Mouse (Mus musculus) hindbrain, postnatal 0 days (tissue): Measurements from ENCODE around the gene D11Wsu47e. TPM values are rescaled to one million over a fixed set of nuclear protein-coding genes. Genes with fewer than 3 reads are reported as not detected.
A peak's percentile ranks its signal among the peaks of the same experiment; 100 is the strongest.

Source experiments
- ATAC-seq: fragments of 200-750 bp; cut with Nextera tagmentation; 2 replicates; pipeline ENCODE4 v1.8.0; 2017; ENCODE audit warnings: mild to moderate bottlenecking, moderate TSS enrichment, moderate library complexity
- DNase-seq: peaks from one replicate; pipeline ENCODE4 v3.0.0-alpha.2; 2015; ENCODE audit warnings: low spot score
- H3K27ac ChIP-seq: fragments of 300-500 bp; sonication (generic); 2 replicates; pipeline ENCODE4 v1.5.1; 2014; ENCODE audit warnings: mild to moderate bottlenecking
- H3K27me3 ChIP-seq: fragments of 300-500 bp; sonication (generic); 2 replicates; pipeline ENCODE4 v1.6.1; 2014; ENCODE audit warnings: low read length, mixed read lengths; ENCODE audit not compliant: insufficient read depth
- H3K36me3 ChIP-seq: fragments of 300-500 bp; sonication (generic); 2 replicates; pipeline ENCODE4 v1.6.1; 2014; ENCODE audit warnings: low read length, mixed read lengths; ENCODE audit not compliant: insufficient read depth
- H3K4me1 ChIP-seq: fragments of 300-500 bp; sonication (generic); 2 replicates; pipeline ENCODE4 v1.6.1; 2014; ENCODE audit warnings: antibody characterized with exemption, low read length, mixed read lengths; ENCODE audit not compliant: insufficient read depth
- H3K4me2 ChIP-seq: fragments of 300-500 bp; sonication (generic); 2 replicates; pipeline ENCODE4 v1.6.1; 2014; ENCODE audit warnings: low read depth, mild to moderate bottlenecking, low read length, moderate library complexity, mixed read lengths
- H3K4me3 ChIP-seq: fragments of 300-500 bp; sonication (generic); 2 replicates; pipeline ENCODE4 v1.5.1; 2014; ENCODE audit warnings: low read length
- H3K9ac ChIP-seq: fragments of 300-500 bp; sonication (generic); replicated peaks from 2 replicates; pipeline ENCODE4 v1.6.1; 2014; ENCODE audit warnings: mild to moderate bottlenecking, low read length, moderate library complexity, mixed read lengths
- H3K9me3 ChIP-seq: fragments of 300-500 bp; sonication (generic); 2 replicates; pipeline ENCODE4 v1.6.1; 2016; ENCODE audit warnings: low read length, mixed read lengths
- CTCF ChIP-seq: IDR thresholded peaks from 2 replicates; pipeline ENCODE4 v1.5.1; 2016; ENCODE audit warnings: antibody characterized with exemption, control low read depth, low read depth
- WGBS: fragments of 180-500 bp; shearing (Covaris S2); extraction: QIAGEN DNeasy Blood & Tissue Kit; methylation state at CpG from one replicate; pipeline ENCODE4 v1.1.7; 2014; 5-methylcytosine and 5-hydroxymethylcytosine counted together
- polyA plus RNA-seq: library from polyadenylated mRNA; unstranded; fragments of >200 nt; fragmentation: Nextera tagmentation; extraction: Ambion mirVana; gene quantifications from 2 replicates; pipeline ENCODE4 v1.2.1, GENCODE M21; 2015
- total RNA-seq: library from RNA; depleted of rRNA; stranded (reverse); fragments of >200 nt; gene quantifications from 2 replicates; pipeline ENCODE4 v1.2.3, GENCODE M21; 2014

The D11Wsu47e gene
- total and polyA plus RNA-seq, 2 experiments from 2014 or later = 17.7 to 22.5 TPM

GRCm38 (mm10) chr11:113722405-113723090, 38.3 kb downstream of the D11Wsu47e start:
- no peak for TF ChIP-seq CTCF
- WGBS = 55% methylated on average over 14 of the region's 14 CpGs
- H3K9me3 ChIP-seq = no peaks in the 10 kb centered on the region
- H3K9ac ChIP-seq = no peak overlapping the region
- peaks cover 6% of the 10 kb centered on the region for H3K4me1 ChIP-seq
- H3K4me2 ChIP-seq = no peak overlapping the region
- H3K4me3 ChIP-seq = no peak overlapping the region
- no peaks in the 10 kb centered on the region for H3K27me3 ChIP-seq
- DNase-seq (peak; percentile 36), ATAC-seq (no peak)
- H3K27ac ChIP-seq = peak overlapping the region; percentile 34; the same call in 1 of the 2 replicates
- no peaks in the 10 kb centered on the region for H3K36me3 ChIP-seq

- Histone ChIP-seq H3K27ac (no peak overlapping the region; the same call in 1 of the 2 replicates), H3K4me3 (no peak overlapping the region), H3K9ac (no peak overlapping the region), H3K36me3 (peaks cover 18% of the 10 kb centered on the region; the same call in 1 of the 2 replicates), H3K9me3 (no peaks in the 10 kb centered on the region), H3K27me3 (no peaks in the 10 kb centered on the region), H3K4me2 (no peak overlapping the region), H3K4me1 (peaks cover 6% of the 10 kb centered on the region)
- no peak for TF ChIP-seq CTCF
- 59% methylated on average over 4 of the region's 4 CpGs for WGBS
- ATAC-seq = peak; percentile 21; the same call in 1 of the 2 replicates
- peak; percentile 60 for DNase-seq
These were observed 41.2 kb downstream of the D11Wsu47e start for GRCm38 (mm10) chr11:113725235-113726048.

DNA sequence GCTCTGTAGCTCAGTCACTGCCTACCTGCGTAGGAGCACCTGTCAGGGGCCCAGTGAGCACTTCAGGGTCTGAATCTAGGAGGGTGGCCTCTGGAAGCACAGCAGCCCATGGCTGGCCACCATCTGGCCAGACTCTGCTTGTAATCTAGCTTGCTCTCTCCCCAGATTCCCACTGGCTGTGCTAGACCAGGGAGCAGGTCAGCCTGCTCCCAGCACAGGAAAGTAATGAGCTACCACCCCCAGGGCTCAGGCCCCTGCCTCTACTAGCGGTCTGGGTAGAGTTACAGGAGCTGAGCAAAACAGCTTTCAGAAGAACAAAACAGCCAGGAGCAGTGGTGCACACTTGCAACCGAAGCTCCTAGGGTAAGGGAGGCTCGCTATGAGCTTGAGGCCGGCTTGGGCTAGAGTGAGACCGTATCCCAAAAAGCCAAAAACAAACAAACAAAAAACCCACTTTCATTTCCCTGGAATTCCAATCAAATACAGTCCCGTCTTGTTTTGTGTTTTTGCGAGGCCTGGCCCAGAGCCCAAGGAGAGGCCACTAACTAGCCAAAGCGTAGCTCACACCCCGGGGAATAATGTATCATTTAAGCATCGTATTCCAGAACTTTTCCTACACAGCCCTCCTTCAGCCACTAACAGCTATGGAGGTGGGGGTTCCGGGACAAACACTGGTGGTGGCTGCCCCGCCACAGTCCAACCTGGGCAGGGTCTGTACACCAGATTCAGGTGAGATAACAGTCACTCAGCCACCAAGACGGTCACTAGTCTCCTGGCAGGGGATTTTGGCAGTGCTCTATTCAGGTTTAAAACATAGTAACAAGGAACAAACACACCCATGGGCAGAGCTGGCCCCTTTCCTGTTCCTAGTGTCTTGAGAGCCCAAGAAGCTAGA, 43.0 kb downstream of the D11Wsu47e start:
- peaks cover 6% of the 10 kb centered on the region for H3K4me1 ChIP-seq
- no peak overlapping the region for H3K9ac ChIP-seq
- H3K4me3 ChIP-seq = no peak overlapping the region
- no peak overlapping the region for H3K4me2 ChIP-seq
- H3K27me3 ChIP-seq = no peaks in the 10 kb centered on the region
- ATAC-seq (no peak), DNase-seq (no peak)
- H3K9me3 ChIP-seq = no peaks in the 10 kb centered on the region
- 67% methylated on average over 14 of the region's 14 CpGs for WGBS
- TF ChIP-seq CTCF = no peak
- H3K36me3 ChIP-seq = peaks cover 18% of the 10 kb centered on the region; the same call in 1 of the 2 replicates
- no peak overlapping the region for H3K27ac ChIP-seq

DNA sequence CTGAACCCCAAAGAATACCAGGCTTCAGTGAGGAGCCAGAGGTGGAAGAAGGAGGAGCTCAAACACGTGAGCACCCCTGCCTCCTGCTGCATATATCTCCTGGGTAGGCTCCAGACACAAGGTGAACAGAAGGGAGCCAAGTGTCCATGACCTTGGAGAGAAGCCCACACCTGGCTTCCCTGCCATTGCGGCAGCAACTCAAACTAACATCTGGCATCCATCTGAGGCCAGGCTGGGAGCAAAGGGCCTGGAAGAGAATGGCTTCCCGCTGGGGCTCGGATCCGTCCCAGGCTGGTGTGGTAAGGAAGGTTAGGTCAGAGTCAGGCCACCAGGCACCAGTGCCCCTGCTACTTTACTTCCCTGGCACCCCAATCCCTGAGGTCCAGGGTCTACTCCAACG, 43.8 kb downstream of the D11Wsu47e start:
- TF ChIP-seq CTCF = no peak
- Histone ChIP-seq H3K36me3 (peaks cover 18% of the 10 kb centered on the region; the same call in 1 of the 2 replicates), H3K27ac (no peak overlapping the region), H3K4me2 (no peak overlapping the region), H3K4me3 (no peak overlapping the region), H3K9ac (no peak overlapping the region), H3K9me3 (no peaks in the 10 kb centered on the region), H3K27me3 (no peaks in the 10 kb centered on the region), H3K4me1 (peaks cover 6% of the 10 kb centered on the region; the same call in 1 of the 2 replicates)
- ATAC-seq = no peak
- 62% methylated on average over 6 of the region's 6 CpGs for WGBS
- DNase-seq = no peak

- Histone ChIP-seq H3K4me2 (no peak overlapping the region), H3K27ac (no peak overlapping the region), H3K9ac (no peak overlapping the region), H3K36me3 (peaks cover 18% of the 10 kb centered on the region; the same call in 1 of the 2 replicates), H3K4me1 (peaks cover 6% of the 10 kb centered on the region; the same call in 1 of the 2 replicates), H3K4me3 (no peak overlapping the region), H3K9me3 (no peaks in the 10 kb centered on the region), H3K27me3 (no peaks in the 10 kb centered on the region)
- ATAC-seq (no peak), DNase-seq (no peak)
- 70% methylated on average over 21 of the region's 21 CpGs for WGBS
- TF ChIP-seq CTCF = no peak
These were observed 45.0 kb downstream of the D11Wsu47e start for GRCm38 (mm10) chr11:113729239-113729638.

DNA sequence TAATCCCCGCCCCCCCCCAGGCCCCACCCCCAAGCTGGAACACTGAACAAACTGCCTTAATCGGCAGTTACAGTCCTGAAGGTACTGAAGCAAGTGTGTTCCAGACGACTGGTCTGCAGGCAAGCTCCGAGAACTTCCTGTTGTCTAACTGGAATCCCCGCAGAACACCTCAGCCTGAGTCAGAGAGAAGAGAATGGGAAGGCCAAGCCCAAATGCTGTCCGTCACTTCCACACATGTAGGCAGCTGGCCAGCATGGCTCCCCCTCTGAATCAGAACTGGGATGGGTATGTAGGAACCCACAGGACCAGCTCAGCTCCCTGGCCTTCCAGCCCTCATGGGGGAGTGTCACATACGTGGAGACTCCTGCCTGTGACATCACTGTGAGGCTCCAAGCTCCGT, 45.7 kb downstream of the D11Wsu47e start:
- DNase-seq = no peak
- WGBS = 55% methylated on average over 8 of the region's 8 CpGs
- H3K4me3 ChIP-seq = no peak overlapping the region
- no peak for ATAC-seq
- no peak overlapping the region for H3K9ac ChIP-seq
- H3K9me3 ChIP-seq = no peaks in the 10 kb centered on the region
- H3K27ac ChIP-seq = no peak overlapping the region
- no peak overlapping the region for H3K4me2 ChIP-seq
- no peaks in the 10 kb centered on the region for H3K27me3 ChIP-seq
- peaks cover 18% of the 10 kb centered on the region; the same call in 1 of the 2 replicates for H3K36me3 ChIP-seq
- no peak for TF ChIP-seq CTCF
- H3K4me1 ChIP-seq = peaks cover 9% of the 10 kb centered on the region; the same call in 1 of the 2 replicates
